Mouse (Mus musculus): ENCODE measurements around the gene Crebrf.

Gene Crebrf

GRCm38 (mm10) chr17:26826131-26826530, 110.7 kb downstream of the Crebrf start:
- no peak for DNase-seq (ENCODE audit: low spot score)

Data from MN1 (cell line).